In genomic region chr8:79603204-79603603, GRCm38 (mm10) we compare ENCODE assay signal across 7 mouse cellular contexts. TPM values are rescaled to one million over a fixed set of nuclear protein-coding genes. Genes with fewer than 3 reads are reported as not detected.
DNase-seq lines count a peak whose midpoint lies in the region; ATAC-seq and TF ChIP-seq lines count a peak whose summit lies in the region.
"Not testable (repeated sequence)": the region's sequence is repeated elsewhere in the genome, so short reads cannot be mapped to it uniquely, and the experiment has no call there.

No protein-coding gene starts in this region.

- not testable (repeated sequence) for TF ChIP-seq EP300 in heart, adult 2 months (IDR thresholded peaks at IDR 0.05; ENCODE audit: insufficient read depth, low read depth, low read length); liver, postnatal 0 days (IDR thresholded peaks at IDR 0.05; ENCODE audit: low read depth)

- peak; percentile 50 for TF ChIP-seq CTCF in heart, adult 2 months (IDR thresholded peaks at IDR 0.05)
- 0 out of 2 replicates have a peak, but pooled peaks have one; percentile 7 for TF ChIP-seq CTCF in kidney, adult 2 months (conservative IDR thresholded peaks at IDR 0.05; ENCODE audit: insufficient read depth, insufficient read length, low read depth, low read length)
- TF ChIP-seq CTCF in liver, postnatal 0 days (IDR thresholded peaks at IDR 0.05; ENCODE audit: low read depth): peak; percentile 62
- TF ChIP-seq CTCF in midbrain, postnatal 0 days (IDR thresholded peaks at IDR 0.05): peak; percentile 58

- not testable (repeated sequence) for H3K9me3 ChIP-seq in liver, postnatal 0 days (ENCODE audit: low read length); midbrain, postnatal 0 days (ENCODE audit: low read length)

- not testable (repeated sequence) for TF ChIP-seq POLR2A in heart, adult 2 months (IDR thresholded peaks at IDR 0.05; ENCODE audit: insufficient read depth, low read depth, low read length); kidney, adult 2 months (IDR thresholded peaks at IDR 0.05; ENCODE audit: low read depth, low read length)

- H3K4me1 ChIP-seq in heart, adult 2 months (ENCODE audit: control insufficient read depth, insufficient read depth, low read length); kidney, adult 2 months (ENCODE audit: control insufficient read depth, insufficient read depth, low read length); liver, postnatal 0 days (ENCODE audit: insufficient read depth); midbrain, postnatal 0 days (ENCODE audit: insufficient read depth, low read length): not testable (repeated sequence)

- not testable (repeated sequence) for H3K79me2 ChIP-seq in heart, adult 2 months (replicated peaks; ENCODE audit: control insufficient read depth, insufficient read depth, low read length)

- H3K9ac ChIP-seq in heart, adult 2 months (ENCODE audit: low read depth, low read length); liver, postnatal 0 days (replicated peaks); midbrain, postnatal 0 days (replicated peaks; ENCODE audit: low read length, poor library complexity, severe bottlenecking): not testable (repeated sequence)

- not testable (repeated sequence) for H3K4me3 ChIP-seq in heart, adult 2 months; kidney, adult 2 months (ENCODE audit: insufficient read depth, low read depth, low read length); liver, postnatal 0 days (ENCODE audit: low read depth, low read length); midbrain, postnatal 0 days (ENCODE audit: low read depth, low read length)

- H3K27me3 ChIP-seq in heart, adult 2 months (ENCODE audit: control insufficient read depth, insufficient read depth, low read length); kidney, adult 2 months (replicated peaks; ENCODE audit: control insufficient read depth, insufficient read depth, low read length); liver, postnatal 0 days (ENCODE audit: insufficient read depth, low read length); midbrain, postnatal 0 days (ENCODE audit: insufficient read depth, low read length): not testable (repeated sequence)

- not testable (repeated sequence) for H3K36me3 ChIP-seq in heart, adult 2 months (ENCODE audit: control insufficient read depth, insufficient read depth, low read length); kidney, adult 2 months (ENCODE audit: control insufficient read depth, insufficient read depth, low read length); liver, postnatal 0 days (replicated peaks; ENCODE audit: insufficient read depth, low read length); midbrain, postnatal 0 days (ENCODE audit: insufficient read depth, low read length)

- 35% methylated on average over 2 of the region's 2 CpGs for WGBS in heart, adult 2 months
- 44% methylated on average over 2 of the region's 2 CpGs for WGBS in kidney, adult 2 months
- 34% methylated on average over 2 of the region's 2 CpGs for WGBS in liver, postnatal 0 days (ENCODE audit: insufficient replicate concordance)
- WGBS in midbrain, postnatal 0 days: 42% methylated on average over 2 of the region's 2 CpGs

- not testable (repeated sequence) for H3K4me2 ChIP-seq in liver, postnatal 0 days (ENCODE audit: low read depth, low read length); midbrain, postnatal 0 days (ENCODE audit: low read depth, low read length, poor library complexity, severe bottlenecking)

- DNase-seq in CD4-positive helper T cell, adult 2 months (ENCODE audit: low read depth, low spot score): peak; percentile 11
- peak; percentile 72 for DNase-seq in R1 (ENCODE audit: low read depth, low spot score)
- DNase-seq in embryo, embryonic 11.5 days (ENCODE audit: low read depth, low spot score): peak; percentile 37
- not testable (repeated sequence) for DNase-seq in heart, adult 2 months; kidney, adult 2 months; liver, postnatal 0 days
- peak; percentile 42 for DNase-seq in midbrain, postnatal 0 days (ENCODE audit: low spot score)

- not testable (repeated sequence) for H3K27ac ChIP-seq in heart, adult 2 months; kidney, adult 2 months (ENCODE audit: insufficient read depth, low read depth, low read length); liver, postnatal 0 days (ENCODE audit: low read depth); midbrain, postnatal 0 days (ENCODE audit: low read depth, low read length)

- ATAC-seq in liver, postnatal 0 days; midbrain, postnatal 0 days (ENCODE audit: low FRiP score): not testable (repeated sequence)

- intact Hi-C loops in heart, adult 2 months (cut with DNase I): not testable (repeated sequence)

RNA-seq across cellular contexts. Expression of gene Otud4, which starts 36.2 kb away (rescaled TPM):
- 10 to 100 TPM; 43.9 to 49.0 TPM for total RNA-seq in heart, adult 2 months (2021)
- polyA plus RNA-seq in heart, adult 2 months (2012; rRNA removed): 19.1 and 27.5 TPM in 2 replicates
- polyA plus RNA-seq in kidney, adult 2 months (2012; rRNA removed): 14.0 and 19.1 TPM in 2 replicates
- 5.1 and 5.3 TPM in 2 replicates for polyA plus RNA-seq in liver, postnatal 0 days (2015; fragmentation: Nextera tagmentation; extraction: Ambion mirVana)
- total RNA-seq in midbrain, postnatal 0 days (2014; rRNA removed): 24.3 and 35.3 TPM in 2 replicates
- 5.5 and 6.4 TPM in 2 replicates for polyA plus RNA-seq in midbrain, postnatal 0 days (2015; fragmentation: Nextera tagmentation; extraction: Ambion mirVana)

Comparison
In these comparisons a context has a peak if more than half of its experiments do, and no peak if none do; other contexts are left out.
1. CTCF ChIP-seq: peak in every context shown above with its lines; median percentile 62 in liver, postnatal 0 days; 58 in midbrain, postnatal 0 days; 50 in heart, adult 2 months; 7 in kidney, adult 2 months.